Mouse (Mus musculus): ENCODE data around the gene Nnat. TPM values are rescaled to one million over a fixed set of nuclear protein-coding genes. Genes with fewer than 3 reads are reported as not detected.

Nnat gene
- total RNA-seq (2018; cell fraction: chromatin; rRNA removed), result 1 to 10 TPM in 1 of 26 experiments, not detected in 25; 1.9 TPM
- not detected for total RNA-seq (2018; cell fraction: cytosol; rRNA removed)
- total RNA-seq (2018; cell fraction: nucleus; rRNA removed), result under 1 TPM in 2 of 26 experiments, not detected in 24; 0.42 to 0.56 TPM
- polyA plus RNA-seq (2018), result not detected in 3 replicates

GRCm38 (mm10) chr2:157559858-157560257 is at the start of gene Nnat:
TSS of gene Nnat (plus strand) at chr2:157560078.
- no peak within 1 kb of the TSS for H3K27ac ChIP-seq
- peaks cover 100% of the 10 kb centered on the region for H3K79me2 ChIP-seq (ENCODE audit: inconsistent target)
- 66% methylated on average over 27 of the region's 27 CpGs for WGBS (ENCODE audit: missing documents)
- no peak within 1 kb of the TSS for H3K4me3 ChIP-seq (ENCODE audit: inconsistent target)
- peaks cover 13% of the 10 kb centered on the region; the same call in 1 of the 2 replicates for H3K36me3 ChIP-seq (ENCODE audit: inconsistent target)

DNA sequence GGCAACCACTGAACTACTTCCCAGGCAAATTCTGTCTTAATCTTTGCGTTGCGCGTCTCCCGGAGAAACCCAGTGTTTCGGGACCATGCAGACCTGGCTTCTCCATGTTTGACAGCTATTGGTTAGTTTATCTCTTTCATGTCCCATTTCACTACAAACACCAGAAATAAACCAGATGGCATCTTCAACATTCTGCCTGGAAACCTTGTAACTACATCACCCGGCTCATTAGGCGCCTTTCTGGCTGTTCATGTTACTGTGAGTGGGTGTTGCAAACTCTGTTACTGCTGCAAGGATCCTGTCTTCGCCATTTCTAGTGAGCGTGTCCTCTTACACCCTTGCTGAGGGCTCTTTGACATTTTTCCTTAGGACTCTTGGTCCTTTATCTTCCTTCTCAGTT is 47.0 kb upstream of the Nnat start:
- peak overlapping the region; percentile 24 for H3K27ac ChIP-seq
- WGBS (ENCODE audit: missing documents), result 98% methylated on average over 9 of the region's 9 CpGs
- H3K79me2 ChIP-seq (ENCODE audit: inconsistent target), result no peaks in the 10 kb centered on the region
- H3K4me3 ChIP-seq (ENCODE audit: inconsistent target), result no peak overlapping the region
- H3K36me3 ChIP-seq (ENCODE audit: inconsistent target), result no peaks in the 10 kb centered on the region

- WGBS (ENCODE audit: missing documents), result 52% methylated on average over 9 of the region's 9 CpGs
- no peaks in the 10 kb centered on the region for H3K36me3 ChIP-seq (ENCODE audit: inconsistent target)
- no peak overlapping the region for H3K4me3 ChIP-seq (ENCODE audit: inconsistent target)
- H3K79me2 ChIP-seq (ENCODE audit: inconsistent target), result no peaks in the 10 kb centered on the region
- peak overlapping the region; percentile 24; the same call in 1 of the 2 replicates for H3K27ac ChIP-seq
Measured at GRCm38 (mm10) chr2:157513737-157514208, 46.1 kb upstream of the Nnat start.

DNA sequence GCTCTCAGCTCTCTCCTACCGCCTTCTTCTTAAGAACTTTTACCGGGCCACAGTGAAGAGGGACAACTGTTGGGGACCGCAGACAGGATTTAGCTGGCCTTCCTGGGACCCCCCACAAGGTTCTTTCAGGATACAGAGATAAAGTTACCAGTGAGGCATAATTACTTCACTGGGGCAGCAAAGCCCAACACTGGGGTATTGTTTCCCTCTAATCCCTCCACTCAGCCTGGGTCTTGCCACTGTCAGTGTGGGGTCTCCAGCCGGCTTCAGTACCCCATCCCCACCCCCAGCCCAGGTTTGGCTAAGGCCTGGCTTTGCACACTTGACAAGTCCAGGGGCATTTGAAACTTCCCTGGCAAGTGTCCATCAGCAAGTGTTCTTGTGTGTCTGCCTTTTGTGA is 45.5 kb upstream of the Nnat start:
- H3K27ac ChIP-seq, result 0 out of 2 replicates have a peak overlapping the region, but pooled peaks have one; percentile 13
- H3K36me3 ChIP-seq (ENCODE audit: inconsistent target), result no peaks in the 10 kb centered on the region
- no peaks in the 10 kb centered on the region for H3K79me2 ChIP-seq (ENCODE audit: inconsistent target)
- 71% methylated on average over 4 of the region's 4 CpGs for WGBS (ENCODE audit: missing documents)
- no peak overlapping the region for H3K4me3 ChIP-seq (ENCODE audit: inconsistent target)

GRCm38 (mm10) chr2:157517526-157517925 is 42.4 kb upstream of the Nnat start:
- no peak overlapping the region for H3K4me3 ChIP-seq (ENCODE audit: inconsistent target)
- H3K36me3 ChIP-seq (ENCODE audit: inconsistent target), result no peaks in the 10 kb centered on the region
- WGBS (ENCODE audit: missing documents), result 80% methylated on average over 6 of the region's 6 CpGs
- no peaks in the 10 kb centered on the region for H3K79me2 ChIP-seq (ENCODE audit: inconsistent target)
- no peak overlapping the region for H3K27ac ChIP-seq

DNA sequence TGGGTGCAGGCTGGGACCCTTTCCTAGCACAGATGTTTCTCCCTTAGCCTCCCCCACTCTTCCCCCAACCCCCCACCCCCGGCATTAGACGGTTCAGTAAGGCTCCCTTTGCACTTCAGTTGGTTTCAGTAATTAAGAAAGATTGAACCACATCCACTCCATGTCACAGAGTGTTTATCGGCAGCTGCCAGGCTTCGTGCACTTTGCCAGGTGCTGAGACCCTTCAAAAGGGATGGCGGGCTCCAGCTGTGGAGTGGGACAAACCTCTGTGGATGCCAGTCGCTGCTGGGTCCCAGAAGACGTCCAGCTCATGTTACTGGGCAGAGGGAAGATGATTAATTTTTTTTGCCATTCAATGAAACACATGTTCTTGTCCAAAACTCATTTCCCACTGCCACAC is 41.4 kb upstream of the Nnat start:
- no peak overlapping the region for H3K4me3 ChIP-seq (ENCODE audit: inconsistent target)
- H3K27ac ChIP-seq, result no peak overlapping the region
- H3K36me3 ChIP-seq (ENCODE audit: inconsistent target), result no peaks in the 10 kb centered on the region
- 78% methylated on average over 7 of the region's 7 CpGs for WGBS (ENCODE audit: missing documents)
- no peaks in the 10 kb centered on the region for H3K79me2 ChIP-seq (ENCODE audit: inconsistent target)

DNA sequence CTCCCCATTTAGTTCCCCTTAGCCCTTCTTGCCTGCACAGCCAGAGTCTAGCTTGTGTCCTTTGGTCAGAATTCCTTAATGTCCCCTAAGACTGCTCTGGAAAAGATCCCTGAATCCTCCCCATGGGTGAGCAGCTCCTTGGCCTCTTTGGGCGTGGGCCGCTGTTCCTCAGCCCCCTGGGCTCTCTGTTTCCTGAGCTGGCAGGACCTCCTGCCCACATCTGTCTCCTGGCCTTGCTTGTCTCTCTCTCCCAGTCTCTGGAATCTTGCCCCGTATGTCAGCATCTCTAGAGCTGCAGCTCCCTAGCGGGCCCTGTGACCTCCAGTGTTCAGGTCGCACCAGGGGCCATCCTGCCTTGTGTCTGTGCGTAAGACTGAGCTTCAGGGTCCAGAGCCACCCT is 40.4 kb upstream of the Nnat start:
- Histone ChIP-seq H3K27ac (no peak overlapping the region), H3K79me2 (ENCODE audit: inconsistent target) (no peaks in the 10 kb centered on the region), H3K36me3 (ENCODE audit: inconsistent target) (no peaks in the 10 kb centered on the region), H3K4me3 (ENCODE audit: inconsistent target) (no peak overlapping the region)
- 84% methylated on average over 6 of the region's 6 CpGs for WGBS (ENCODE audit: missing documents)

- no peak overlapping the region for H3K27ac ChIP-seq
- 71% methylated on average over 5 of the region's 5 CpGs for WGBS (ENCODE audit: missing documents)
- H3K79me2 ChIP-seq (ENCODE audit: inconsistent target), result no peaks in the 10 kb centered on the region
- no peaks in the 10 kb centered on the region for H3K36me3 ChIP-seq (ENCODE audit: inconsistent target)
- H3K4me3 ChIP-seq (ENCODE audit: inconsistent target), result no peak overlapping the region
Measured at GRCm38 (mm10) chr2:157520496-157520895, 39.4 kb upstream of the Nnat start.

- no peaks in the 10 kb centered on the region for H3K79me2 ChIP-seq (ENCODE audit: inconsistent target)
- WGBS (ENCODE audit: missing documents), result 66% methylated on average over 3 of the region's 3 CpGs
- H3K36me3 ChIP-seq (ENCODE audit: inconsistent target), result no peaks in the 10 kb centered on the region
- H3K4me3 ChIP-seq (ENCODE audit: inconsistent target), result no peak overlapping the region
- H3K27ac ChIP-seq, result no peak overlapping the region
Measured at GRCm38 (mm10) chr2:157522556-157522955, 37.3 kb upstream of the Nnat start.

GRCm38 (mm10) chr2:157530056-157530955 is 29.6 kb upstream of the Nnat start:
- no peak overlapping the region for H3K27ac ChIP-seq
- 88% methylated on average over 13 of the region's 13 CpGs for WGBS (ENCODE audit: missing documents)
- no peak overlapping the region for H3K4me3 ChIP-seq (ENCODE audit: inconsistent target)
- no peaks in the 10 kb centered on the region for H3K79me2 ChIP-seq (ENCODE audit: inconsistent target)
- no peaks in the 10 kb centered on the region for H3K36me3 ChIP-seq (ENCODE audit: inconsistent target)

- Histone ChIP-seq H3K79me2 (ENCODE audit: inconsistent target) (no peaks in the 10 kb centered on the region), H3K4me3 (ENCODE audit: inconsistent target) (no peak overlapping the region), H3K36me3 (ENCODE audit: inconsistent target) (no peaks in the 10 kb centered on the region), H3K27ac (no peak overlapping the region)
- 68% methylated on average over 8 of the region's 8 CpGs for WGBS (ENCODE audit: missing documents)
Measured at GRCm38 (mm10) chr2:157531681-157532426, 28.0 kb upstream of the Nnat start.

DNA sequence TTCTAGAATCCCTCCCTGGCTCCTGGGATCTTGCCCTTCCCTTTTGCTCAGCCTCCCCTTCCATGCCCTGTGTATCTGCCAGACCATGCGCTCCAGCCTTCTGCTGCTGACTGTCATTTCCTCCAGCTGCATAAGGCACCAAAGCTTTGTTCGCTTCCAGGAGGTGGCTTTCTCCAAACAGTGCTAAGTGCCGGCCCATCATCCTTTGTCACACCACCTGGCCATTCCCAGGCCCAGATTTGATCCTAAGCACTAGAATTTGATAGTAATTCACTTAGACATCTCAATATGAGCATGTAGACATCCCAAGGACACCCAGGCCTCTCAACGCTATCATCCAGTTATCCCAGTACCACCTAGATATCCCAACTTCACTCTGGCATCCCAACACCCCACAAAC is 25.7 kb upstream of the Nnat start:
- Histone ChIP-seq H3K4me3 (ENCODE audit: inconsistent target) (no peak overlapping the region), H3K27ac (no peak overlapping the region)
- 78% methylated on average over 4 of the region's 4 CpGs for WGBS (ENCODE audit: missing documents)

GRCm38 (mm10) chr2:157536476-157537081 is 23.3 kb upstream of the Nnat start:
- no peak overlapping the region for H3K27ac ChIP-seq
- WGBS (ENCODE audit: missing documents), result 56% methylated on average over 7 of the region's 7 CpGs

More for the DNA sequence above, 25.7 kb upstream of the Nnat start:
- Histone ChIP-seq H3K36me3 (ENCODE audit: inconsistent target) (no peaks in the 10 kb centered on the region), H3K79me2 (ENCODE audit: inconsistent target) (no peaks in the 10 kb centered on the region)

DNA sequence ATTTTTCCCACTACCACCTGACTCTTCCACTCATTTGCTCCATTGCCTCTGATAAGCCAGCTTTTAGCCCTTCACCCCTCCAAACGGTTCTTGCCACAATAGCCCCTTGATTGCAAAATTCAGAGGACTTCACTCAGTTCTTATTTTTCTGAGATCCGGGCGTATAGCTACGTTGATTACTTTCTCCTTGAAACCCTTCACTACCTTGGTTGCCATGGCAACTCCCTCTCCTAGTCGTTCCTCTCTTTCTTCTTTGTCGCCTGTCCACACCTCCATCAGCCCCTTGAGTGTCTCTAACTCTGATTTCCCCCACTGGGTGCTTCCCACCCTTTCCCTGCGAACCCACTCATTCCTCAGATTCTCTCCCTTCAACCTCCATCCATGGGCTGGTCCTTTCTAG is 22.8 kb upstream of the Nnat start:
- H3K4me3 ChIP-seq (ENCODE audit: inconsistent target), result no peak overlapping the region
- no peak overlapping the region for H3K27ac ChIP-seq
- no peaks in the 10 kb centered on the region for H3K36me3 ChIP-seq (ENCODE audit: inconsistent target)
- H3K79me2 ChIP-seq (ENCODE audit: inconsistent target), result no peaks in the 10 kb centered on the region
- 24% methylated on average over 7 of the region's 7 CpGs for WGBS (ENCODE audit: missing documents)

More at GRCm38 (mm10) chr2:157536476-157537081, 23.3 kb upstream of the Nnat start:
- Histone ChIP-seq H3K36me3 (ENCODE audit: inconsistent target) (no peaks in the 10 kb centered on the region), H3K4me3 (ENCODE audit: inconsistent target) (no peak overlapping the region), H3K79me2 (ENCODE audit: inconsistent target) (no peaks in the 10 kb centered on the region)

All from macrophage (primary cell).